Comparison of ENCODE assay signal across 21 mouse cellular contexts in the genomic region with DNA sequence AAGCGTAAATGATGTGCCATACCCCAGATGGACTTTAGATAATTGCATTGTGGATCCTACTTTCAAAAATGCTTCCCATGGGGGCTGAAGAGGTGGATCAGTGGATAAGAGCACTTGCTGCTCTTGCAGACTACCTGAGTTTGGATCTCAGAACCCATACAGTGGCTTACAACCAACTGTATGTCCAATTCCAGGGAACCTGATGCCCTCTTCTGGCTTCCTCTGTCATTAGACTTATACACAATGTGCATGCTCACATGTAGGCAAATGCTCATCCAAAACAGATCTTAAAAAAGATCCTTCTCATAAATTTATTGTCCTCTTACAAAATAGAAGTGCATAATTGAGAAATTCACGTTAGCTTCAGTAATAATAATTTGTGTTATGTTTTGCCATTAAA. TPM values are rescaled to one million over a fixed set of nuclear protein-coding genes. Genes with fewer than 3 reads are reported as not detected.
A peak's percentile ranks its signal among the peaks of the same experiment; 100 is the strongest.
DNase-seq lines count a peak whose midpoint lies in the region; ATAC-seq and TF ChIP-seq lines count a peak whose summit lies in the region.
"Had no signal": no experiment of that assay in that cellular context is flagged by ENCODE, and none has a peak within 500 bp of the region (broad histone marks: within the 10 kb centered on the region; RNA-seq: fewer than 3 reads in every experiment).

No protein-coding gene starts in this region.

- WGBS in heart, postnatal 0 days: 94% methylated on average over 2 of the region's 2 CpGs
- WGBS in liver, postnatal 0 days (ENCODE audit: insufficient replicate concordance): 88% methylated on average over 2 of the region's 2 CpGs
- WGBS in liver, embryonic 12.5 days (ENCODE audit: insufficient replicate concordance): 85% methylated on average over 2 of the region's 2 CpGs

- H3K27ac ChIP-seq in heart, postnatal 0 days (ENCODE audit: low read depth): no peak overlapping the region
- H3K27ac ChIP-seq in liver, postnatal 0 days (ENCODE audit: low read depth): no peak overlapping the region
- H3K27ac ChIP-seq in liver, embryonic 12.5 days: no peak overlapping the region
- H3K27ac ChIP-seq: forebrain, embryonic 13.5 days; heart, embryonic 13.5 days; lung, embryonic 15.5 days; midbrain, embryonic 12.5 days had no signal

- H3K36me3 ChIP-seq in heart, postnatal 0 days (replicated peaks; ENCODE audit: control insufficient read depth, insufficient read depth, low read length): peaks cover 40% of the 10 kb centered on the region
- peaks cover 28% of the 10 kb centered on the region for H3K36me3 ChIP-seq in liver, postnatal 0 days (replicated peaks; ENCODE audit: insufficient read depth, low read length)
- H3K36me3 ChIP-seq in liver, embryonic 12.5 days: peaks cover 50% of the 10 kb centered on the region

- intact Hi-C loops in heart, postnatal 10 days (cut with DNase I): no loop called here

- H3K4me3 ChIP-seq in heart, postnatal 0 days (ENCODE audit: low read depth, low read length): no peak overlapping the region
- no peak overlapping the region for H3K4me3 ChIP-seq in liver, postnatal 0 days (ENCODE audit: low read depth, low read length)
- H3K4me3 ChIP-seq in liver, embryonic 12.5 days: no peak overlapping the region
- H3K4me3 ChIP-seq: forebrain, embryonic 13.5 days; heart, embryonic 13.5 days; lung, embryonic 15.5 days; midbrain, embryonic 12.5 days had no signal

- TF ChIP-seq CTCF in heart, postnatal 0 days (IDR thresholded peaks at IDR 0.05; ENCODE audit: low read depth): 0 out of 2 replicates have a peak, but pooled peaks have one; percentile 25
- TF ChIP-seq CTCF in liver, postnatal 0 days (IDR thresholded peaks at IDR 0.05; ENCODE audit: low read depth): peak; percentile 44

- no peak for ATAC-seq in heart, postnatal 0 days (ENCODE audit: insufficient read depth, low read depth)
- no peak for ATAC-seq in liver, postnatal 0 days
- no peak for ATAC-seq in liver, embryonic 12.5 days
- ATAC-seq in erythroblast, adult 5-6 weeks (replicated peaks; ENCODE audit: low FRiP score, poor library complexity, severe bottlenecking): 0 out of 2 replicates have a peak, but pooled peaks have one; percentile 41
- ATAC-seq: forebrain, embryonic 13.5 days had no signal

- H3K27me3 ChIP-seq in heart, postnatal 0 days (ENCODE audit: control insufficient read depth, insufficient read depth, low read length): no peaks in the 10 kb centered on the region
- H3K27me3 ChIP-seq in liver, postnatal 0 days (ENCODE audit: insufficient read depth, low read length): no peaks in the 10 kb centered on the region
- no peaks in the 10 kb centered on the region for H3K27me3 ChIP-seq in liver, embryonic 12.5 days (replicated peaks)
- H3K27me3 ChIP-seq: forebrain, embryonic 13.5 days; heart, embryonic 13.5 days; lung, embryonic 15.5 days; midbrain, embryonic 12.5 days had no signal

- H3K9me3 ChIP-seq in heart, postnatal 0 days (replicated peaks; ENCODE audit: control insufficient read depth, low read length): no peaks in the 10 kb centered on the region
- H3K9me3 ChIP-seq in liver, postnatal 0 days (ENCODE audit: low read length): no peaks in the 10 kb centered on the region
- no peaks in the 10 kb centered on the region for H3K9me3 ChIP-seq in liver, embryonic 12.5 days (replicated peaks)
- H3K9me3 ChIP-seq: forebrain, embryonic 13.5 days; heart, embryonic 13.5 days; lung, embryonic 15.5 days; midbrain, embryonic 12.5 days had no signal

- no peak overlapping the region for H3K9ac ChIP-seq in heart, postnatal 0 days (replicated peaks; ENCODE audit: low read depth, low read length)
- no peak overlapping the region for H3K9ac ChIP-seq in liver, postnatal 0 days (replicated peaks)
- no peak overlapping the region for H3K9ac ChIP-seq in liver, embryonic 12.5 days
- H3K9ac ChIP-seq: forebrain, embryonic 13.5 days; heart, embryonic 13.5 days; lung, embryonic 15.5 days; midbrain, embryonic 12.5 days had no signal

- DNase-seq in heart, postnatal 0 days (ENCODE audit: low spot score): no peak
- DNase-seq in heart, postnatal 10 days: no peak
- no peak for DNase-seq in liver, postnatal 0 days
- DNase-seq in ES-CJ7 (ENCODE audit: low read depth, low spot score): peak; percentile 43
- no peak for DNase-seq in testis, postnatal 10 days (ENCODE audit: low spot score)
- DNase-seq in right cerebral cortex, postnatal 36 days (ENCODE audit: low spot score in 2 of 2): no peak
- DNase-seq: cerebellum, adult 11 months; gastrocnemius, postnatal 25 days; thymus, adult 2 months had no signal

- H3K4me2 ChIP-seq in heart, postnatal 0 days (ENCODE audit: low read depth, low read length): no peak overlapping the region
- no peak overlapping the region for H3K4me2 ChIP-seq in liver, postnatal 0 days (ENCODE audit: low read depth, low read length)
- H3K4me2 ChIP-seq in liver, embryonic 12.5 days: no peak overlapping the region
- H3K4me2 ChIP-seq: forebrain, embryonic 13.5 days; heart, embryonic 13.5 days; lung, embryonic 15.5 days; midbrain, embryonic 12.5 days had no signal

- H3K4me1 ChIP-seq in heart, postnatal 0 days (ENCODE audit: control insufficient read depth, insufficient read depth): no peaks in the 10 kb centered on the region
- H3K4me1 ChIP-seq in liver, postnatal 0 days (ENCODE audit: insufficient read depth): no peaks in the 10 kb centered on the region
- H3K4me1 ChIP-seq in liver, embryonic 12.5 days: no peaks in the 10 kb centered on the region
- H3K4me1 ChIP-seq: forebrain, embryonic 13.5 days; heart, embryonic 13.5 days; lung, embryonic 15.5 days; midbrain, embryonic 12.5 days had no signal

- TF ChIP-seq EP300 in heart, postnatal 0 days (IDR thresholded peaks at IDR 0.05; ENCODE audit: low read depth): no peak
- TF ChIP-seq EP300 in liver, postnatal 0 days (IDR thresholded peaks at IDR 0.05; ENCODE audit: low read depth): no peak

RNA-seq across cellular contexts. Expression of a gene that starts 31.8 kb away (rescaled TPM):
- total RNA-seq in heart, postnatal 0 days (2014; rRNA removed; ENCODE audit: low replicate concordance): 29.3 and 30.1 TPM in 2 replicates
- polyA plus RNA-seq in heart, postnatal 0 days (2015; fragmentation: Nextera tagmentation; extraction: Ambion mirVana): 19.0 and 19.4 TPM in 2 replicates
- total RNA-seq in heart, postnatal 10 days (2021): 10 to 100 TPM; 27.6 to 34.5 TPM
- polyA plus RNA-seq in liver, postnatal 0 days (2015; fragmentation: Nextera tagmentation; extraction: Ambion mirVana): 5.8 and 6.4 TPM in 2 replicates
- 16.1 and 16.5 TPM in 2 replicates for polyA plus RNA-seq in liver, embryonic 12.5 days (2016; fragmentation: Nextera tagmentation; extraction: Ambion mirVana)
- 15.9 and 16.3 TPM in 2 replicates for total RNA-seq in erythroblast, adult 5-6 weeks (2015; ENCODE audit: low replicate concordance)
- 24.3 and 25.0 TPM in 2 replicates for total RNA-seq in erythroblast, adult 5-6 weeks (2017; ENCODE audit: low replicate concordance)

RNA-seq across cellular contexts. Expression of a gene that starts 42.3 kb away (rescaled TPM):
- not detected in 2 replicates for total RNA-seq in heart, postnatal 0 days (2014; rRNA removed; ENCODE audit: low replicate concordance)
- polyA plus RNA-seq in heart, postnatal 0 days (2015; fragmentation: Nextera tagmentation; extraction: Ambion mirVana): not detected in 2 replicates
- total RNA-seq in heart, postnatal 10 days (2021): not detected
- not detected in 2 replicates for polyA plus RNA-seq in liver, postnatal 0 days (2015; fragmentation: Nextera tagmentation; extraction: Ambion mirVana)
- not detected in 2 replicates for polyA plus RNA-seq in liver, embryonic 12.5 days (2016; fragmentation: Nextera tagmentation; extraction: Ambion mirVana)
- not detected in 2 replicates for total RNA-seq in erythroblast, adult 5-6 weeks (2015; ENCODE audit: low replicate concordance)
- not detected in 2 replicates for total RNA-seq in erythroblast, adult 5-6 weeks (2017; ENCODE audit: low replicate concordance)
- total RNA-seq: adrenal gland, postnatal 36 days; gastrocnemius, postnatal 25 days had no signal
- polyA plus RNA-seq: cortical plate, adult 2 months; embryonic facial prominence, embryonic 14.5 days; forebrain, embryonic 13.5 days; heart, embryonic 13.5 days; hindbrain, embryonic 11.5 days; kidney, embryonic 16.5 days; limb, embryonic 11.5 days; lung, embryonic 15.5 days; midbrain, embryonic 12.5 days; thymus, adult 2 months had no signal

RNA-seq across cellular contexts. Expression of a gene that starts 54.7 kb away (rescaled TPM):
- 0.53 TPM in 1 of 2 replicates, not detected in the other for total RNA-seq in heart, postnatal 0 days (2014; rRNA removed; ENCODE audit: low replicate concordance)
- 0.03 and 0.04 TPM in 2 replicates for polyA plus RNA-seq in heart, postnatal 0 days (2015; fragmentation: Nextera tagmentation; extraction: Ambion mirVana)
- under 1 TPM in 1 of 2 experiments, not detected in 1; 0.31 TPM for total RNA-seq in heart, postnatal 10 days (2021)
- not detected in 2 replicates for polyA plus RNA-seq in liver, postnatal 0 days (2015; fragmentation: Nextera tagmentation; extraction: Ambion mirVana)
- polyA plus RNA-seq in liver, embryonic 12.5 days (2016; fragmentation: Nextera tagmentation; extraction: Ambion mirVana): 0.06 and 0.32 TPM in 2 replicates
- 0.58 TPM in 1 of 2 replicates, not detected in the other for total RNA-seq in erythroblast, adult 5-6 weeks (2015; ENCODE audit: low replicate concordance)
- total RNA-seq in erythroblast, adult 5-6 weeks (2017; ENCODE audit: low replicate concordance): not detected in 2 replicates
